Mouse (Mus musculus) cortical plate, adult 2 months (tissue): Measurements from ENCODE around the gene Gpr153.

ENCODE experiments used
- CTCF ChIP-seq: fragments of 200-500 bp; IDR thresholded peaks from 2 replicates; pipeline ENCODE4 v1.5.1; 2011; ENCODE audit warnings: mild to moderate bottlenecking, control low read depth, low read length; ENCODE audit not compliant: insufficient read depth; ENCODE audit errors: extremely low read depth
- POLR2A ChIP-seq: fragments of 200-500 bp; IDR thresholded peaks from 2 replicates; pipeline ENCODE4 v1.6.1; 2011; ENCODE audit warnings: mild to moderate bottlenecking, low read length, control low read depth; ENCODE audit not compliant: insufficient read depth; ENCODE audit errors: extremely low read depth

DNA sequence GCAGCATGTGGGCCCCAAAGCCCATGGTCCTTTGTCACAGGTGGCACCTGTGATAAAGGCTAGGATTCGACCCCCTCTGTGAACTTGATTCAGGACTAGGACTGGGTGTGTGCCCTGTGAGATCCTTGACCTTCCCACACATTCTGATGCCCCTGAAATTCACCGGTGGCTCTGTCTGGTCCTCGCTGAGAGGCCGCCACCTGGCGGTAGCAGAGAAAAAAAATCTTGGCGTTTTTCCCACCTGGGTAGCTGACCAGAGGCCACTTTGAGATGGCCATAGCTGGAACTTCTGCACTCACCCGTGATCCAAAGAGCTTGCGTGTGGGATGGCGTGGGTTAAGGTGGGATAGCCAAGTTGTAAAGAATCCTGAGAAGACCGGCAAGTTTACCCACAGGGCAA is 11.5 kb downstream of the Gpr153 start:
- TF ChIP-seq CTCF (peak; percentile 59), POLR2A (no peak)
